Mouse (Mus musculus) embryonic facial prominence, embryonic 10.5 days (tissue): Measurements from ENCODE around the gene Plekhg1. TPM values are rescaled to one million over a fixed set of nuclear protein-coding genes. Genes with fewer than 3 reads are reported as not detected.
A peak's percentile ranks its signal among the peaks of the same experiment; 100 is the strongest.

Experiments
- DNase-seq: peaks from one replicate; pipeline ENCODE4 v3.0.0-alpha.2; 2017; ENCODE audit warnings: low spot score
- H3K27ac ChIP-seq: fragments of 300-500 bp; sonication (generic); replicated peaks from 2 replicates; pipeline ENCODE4 v1.5.1; 2016; ENCODE audit warnings: mild to moderate bottlenecking
- H3K27me3 ChIP-seq: fragments of 300-500 bp; sonication (generic); replicated peaks from 2 replicates; pipeline ENCODE4 v1.6.1; 2016; ENCODE audit warnings: low read depth, mild to moderate bottlenecking; ENCODE audit not compliant: poor library complexity, severe bottlenecking
- H3K36me3 ChIP-seq: fragments of 300-500 bp; sonication (generic); replicated peaks from 2 replicates; pipeline ENCODE4 v1.6.1; 2016; ENCODE audit warnings: mild to moderate bottlenecking, moderate library complexity
- H3K4me1 ChIP-seq: fragments of 300-500 bp; sonication (generic); 2 replicates; pipeline ENCODE4 v1.6.1; 2016
- H3K4me3 ChIP-seq: fragments of 300-500 bp; sonication (generic); 2 replicates; pipeline ENCODE4 v1.5.1; 2016; ENCODE audit warnings: mild to moderate bottlenecking, moderate library complexity
- H3K9me3 ChIP-seq: fragments of 300-500 bp; sonication (generic); 2 replicates; pipeline ENCODE4 v1.6.1; 2016; ENCODE audit warnings: mild to moderate bottlenecking
- WGBS: fragments of 180-500 bp; shearing (Covaris S2); methylation state at CpG from one replicate; pipeline ENCODE4 v1.1.7; 2016; 5-methylcytosine and 5-hydroxymethylcytosine counted together
- polyA plus RNA-seq: library from polyadenylated mRNA; unstranded; fragments of >200 nt; fragmentation: Nextera tagmentation; extraction: Ambion mirVana; gene quantifications from 2 replicates; pipeline ENCODE4 v1.2.1, GENCODE M21; 2016

The Plekhg1 gene
- polyA plus RNA-seq, 1 experiment from 2014 or later: 14.4 TPM

DNA sequence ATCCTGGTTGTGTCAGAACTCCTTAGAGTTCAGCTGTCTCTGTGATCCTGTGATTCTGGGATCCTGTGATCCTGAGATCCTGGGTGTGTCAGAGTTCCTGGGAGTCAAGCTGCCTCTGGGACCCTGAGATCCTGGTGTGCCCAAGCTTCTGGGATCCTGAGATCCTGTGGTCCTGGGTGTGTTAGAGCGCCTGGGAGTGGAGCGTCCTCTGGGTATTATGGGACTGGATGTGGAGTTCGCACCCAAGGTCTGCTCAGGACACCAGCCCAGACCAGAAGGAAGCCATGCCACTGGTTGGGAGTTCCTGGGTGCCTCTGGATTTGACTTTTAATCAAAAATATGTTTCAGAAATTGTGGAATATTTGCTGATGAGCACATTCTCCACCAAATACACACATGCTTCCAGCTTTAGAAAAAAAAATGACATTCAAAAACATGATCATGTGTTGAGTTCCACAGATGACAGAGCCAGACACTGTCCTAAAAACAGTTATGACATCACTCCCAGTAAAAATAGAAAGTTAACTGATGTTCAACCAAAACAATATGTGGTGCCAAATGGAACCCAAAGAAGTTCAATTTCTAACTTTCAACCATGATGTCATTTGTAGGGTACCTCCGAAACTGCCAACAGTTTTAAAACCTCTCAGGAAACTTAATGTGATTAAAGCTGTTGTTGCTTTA, 137.8 kb downstream of the Plekhg1 start:
- no peak overlapping the region for H3K4me3 ChIP-seq
- H3K27me3 ChIP-seq: no peaks in the 10 kb centered on the region
- H3K9me3 ChIP-seq: no peaks in the 10 kb centered on the region
- no peaks in the 10 kb centered on the region; the same call in 1 of the 2 replicates for H3K4me1 ChIP-seq
- no peak for DNase-seq
- no peak overlapping the region for H3K27ac ChIP-seq
- WGBS: 92% methylated on average over 4 of the region's 4 CpGs
- H3K36me3 ChIP-seq: peaks cover 9% of the 10 kb centered on the region

DNA sequence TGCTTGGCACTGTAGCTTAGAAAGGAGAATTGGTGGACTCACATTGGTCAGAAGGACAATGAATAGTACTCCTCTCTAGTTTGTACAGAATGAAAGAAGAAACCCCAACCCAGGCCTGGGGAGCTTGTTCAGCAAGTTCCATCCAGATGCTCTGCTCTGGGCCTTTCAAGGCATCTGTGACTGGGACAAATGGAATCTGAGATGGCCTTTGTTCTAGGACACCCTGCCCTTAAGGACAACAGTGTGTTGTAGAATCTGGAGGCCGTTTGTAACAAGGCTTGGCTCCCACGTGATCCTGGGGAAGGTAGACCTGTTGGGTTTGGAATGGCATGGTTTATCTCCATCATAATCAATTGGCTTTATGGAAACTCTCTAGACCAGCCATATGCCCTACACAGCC, 141.0 kb downstream of the Plekhg1 start:
- H3K27ac ChIP-seq: no peak overlapping the region
- H3K4me1 ChIP-seq: no peaks in the 10 kb centered on the region
- no peaks in the 10 kb centered on the region for H3K9me3 ChIP-seq
- no peaks in the 10 kb centered on the region for H3K27me3 ChIP-seq
- no peak overlapping the region for H3K4me3 ChIP-seq
- WGBS: 56% methylated on average over 2 of the region's 2 CpGs
- peaks cover 6% of the 10 kb centered on the region for H3K36me3 ChIP-seq
- DNase-seq: no peak

DNA sequence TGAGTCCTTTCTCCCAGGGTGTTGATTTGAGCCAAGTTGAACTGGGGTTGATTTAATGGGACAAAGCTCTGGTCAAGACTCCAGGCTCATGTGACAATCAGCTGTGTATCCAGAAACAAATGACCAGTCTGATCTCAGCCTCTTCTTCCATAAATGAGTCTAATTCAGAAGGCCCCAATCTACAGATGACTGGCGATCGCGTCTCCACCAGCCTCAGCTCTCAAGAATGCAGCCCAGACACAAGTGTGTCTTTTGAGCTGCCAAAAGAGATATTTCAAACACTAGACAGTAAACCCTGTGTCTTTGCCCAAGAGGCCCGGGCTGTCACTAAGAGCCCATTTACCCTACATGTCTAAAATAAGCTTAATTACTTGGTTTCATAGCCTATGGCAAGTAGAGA, 148.3 kb downstream of the Plekhg1 start:
- H3K36me3 ChIP-seq: peaks cover 9% of the 10 kb centered on the region
- H3K27ac ChIP-seq: no peak overlapping the region
- peaks cover 24% of the 10 kb centered on the region for H3K4me1 ChIP-seq
- no peaks in the 10 kb centered on the region for H3K9me3 ChIP-seq
- no peaks in the 10 kb centered on the region for H3K27me3 ChIP-seq
- WGBS: 61% methylated on average over 4 of the region's 4 CpGs
- H3K4me3 ChIP-seq: no peak overlapping the region
- DNase-seq: no peak

DNA sequence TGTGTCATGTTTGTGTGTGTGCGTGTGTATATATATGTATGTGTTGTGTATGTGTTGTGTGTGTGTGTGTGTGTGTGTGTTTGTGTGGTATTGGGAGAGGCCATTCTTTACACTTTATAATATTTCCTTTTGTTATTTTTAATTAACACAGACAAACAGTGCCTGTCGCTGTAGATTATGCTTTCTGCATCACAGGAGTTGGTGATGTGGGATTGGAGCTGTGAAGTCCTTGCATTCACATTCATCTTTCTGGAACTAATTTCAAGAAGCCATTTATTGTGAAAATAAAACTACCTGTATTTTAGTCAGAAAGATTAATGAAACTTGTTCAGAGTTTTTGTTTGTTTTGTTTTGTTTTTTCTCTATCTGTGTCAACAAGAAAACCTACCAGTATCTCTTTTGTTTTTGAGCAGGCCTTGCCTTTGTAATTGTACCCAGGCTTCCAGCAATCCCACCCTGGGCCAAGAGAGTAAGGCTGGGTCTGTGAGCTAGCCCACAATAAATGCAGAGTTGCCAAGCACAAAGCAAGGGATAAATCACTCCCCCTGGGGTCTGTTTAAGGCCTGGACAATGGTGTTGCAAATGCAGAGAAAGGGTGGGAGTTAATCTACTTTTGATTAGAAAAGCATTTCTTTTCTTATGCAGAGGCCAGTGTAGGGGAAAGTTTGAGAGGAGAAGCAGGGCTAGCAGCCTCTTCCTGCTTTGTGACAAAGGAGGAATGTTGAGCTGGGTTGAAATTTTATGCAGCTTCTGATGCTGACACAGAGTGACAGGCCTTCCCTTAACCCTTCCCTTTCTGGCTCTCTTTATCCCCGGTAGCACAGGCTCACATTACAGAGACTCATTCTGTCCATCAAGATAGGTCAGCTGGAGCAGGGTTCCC, 151.5 kb downstream of the Plekhg1 start:
- Histone ChIP-seq H3K36me3 (no peaks in the 10 kb centered on the region), H3K4me3 (no peak overlapping the region), H3K27ac (peak overlapping the region; percentile 86), H3K4me1 (peaks cover 35% of the 10 kb centered on the region), H3K27me3 (no peaks in the 10 kb centered on the region), H3K9me3 (no peaks in the 10 kb centered on the region)
- peak; percentile 68 for DNase-seq
- WGBS: 37% methylated on average over 3 of the region's 3 CpGs

DNA sequence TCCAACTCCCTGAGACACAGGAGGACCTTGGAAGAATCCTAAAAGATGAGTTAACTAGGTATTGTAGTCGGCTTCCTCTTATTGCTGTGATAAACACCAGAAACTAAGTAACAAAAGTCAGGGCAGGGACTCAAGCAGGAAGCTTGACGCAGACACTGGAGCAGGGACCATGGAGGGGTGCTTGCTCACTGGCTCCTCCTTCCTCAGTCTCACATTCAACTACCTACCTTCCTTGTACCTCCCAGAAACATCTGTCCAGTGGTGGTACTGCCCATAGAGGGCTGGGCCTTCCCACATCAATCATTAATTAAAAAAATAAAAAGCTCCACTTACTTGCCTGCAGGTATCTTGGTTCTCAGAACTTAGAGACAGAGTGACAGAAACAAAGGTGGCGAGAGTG, 152.2 kb downstream of the Plekhg1 start:
- Histone ChIP-seq H3K4me1 (peaks cover 35% of the 10 kb centered on the region), H3K27ac (peak overlapping the region; percentile 86), H3K27me3 (no peaks in the 10 kb centered on the region), H3K4me3 (no peak overlapping the region), H3K9me3 (no peaks in the 10 kb centered on the region), H3K36me3 (no peaks in the 10 kb centered on the region)
- DNase-seq: no peak
- 52% methylated on average over 3 of the region's 3 CpGs for WGBS

DNA sequence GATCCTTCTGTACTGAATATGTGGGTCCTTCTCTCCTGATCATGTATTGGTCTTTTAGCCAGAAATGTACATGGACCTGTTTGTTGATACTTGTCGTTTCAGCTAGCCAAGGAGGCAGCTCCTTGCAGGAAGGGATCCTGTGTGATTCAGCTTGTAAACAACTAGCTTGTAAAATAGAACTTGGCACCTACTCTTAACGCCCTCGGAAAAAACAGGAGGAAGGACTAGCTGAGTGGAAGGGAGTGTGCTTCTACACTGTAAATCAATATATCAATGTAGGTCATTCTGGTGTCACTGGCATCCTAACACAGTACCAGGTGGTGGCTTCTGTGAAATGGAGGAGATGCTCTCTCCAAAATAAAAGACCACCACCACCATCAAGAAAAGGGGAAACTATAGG, 157.9 kb downstream of the Plekhg1 start:
- DNase-seq: no peak
- Histone ChIP-seq H3K9me3 (no peaks in the 10 kb centered on the region), H3K27me3 (no peaks in the 10 kb centered on the region), H3K27ac (no peak overlapping the region), H3K4me3 (no peak overlapping the region), H3K36me3 (no peaks in the 10 kb centered on the region), H3K4me1 (peaks cover 19% of the 10 kb centered on the region)
- WGBS: 76% methylated on average over 3 of the region's 3 CpGs

DNA sequence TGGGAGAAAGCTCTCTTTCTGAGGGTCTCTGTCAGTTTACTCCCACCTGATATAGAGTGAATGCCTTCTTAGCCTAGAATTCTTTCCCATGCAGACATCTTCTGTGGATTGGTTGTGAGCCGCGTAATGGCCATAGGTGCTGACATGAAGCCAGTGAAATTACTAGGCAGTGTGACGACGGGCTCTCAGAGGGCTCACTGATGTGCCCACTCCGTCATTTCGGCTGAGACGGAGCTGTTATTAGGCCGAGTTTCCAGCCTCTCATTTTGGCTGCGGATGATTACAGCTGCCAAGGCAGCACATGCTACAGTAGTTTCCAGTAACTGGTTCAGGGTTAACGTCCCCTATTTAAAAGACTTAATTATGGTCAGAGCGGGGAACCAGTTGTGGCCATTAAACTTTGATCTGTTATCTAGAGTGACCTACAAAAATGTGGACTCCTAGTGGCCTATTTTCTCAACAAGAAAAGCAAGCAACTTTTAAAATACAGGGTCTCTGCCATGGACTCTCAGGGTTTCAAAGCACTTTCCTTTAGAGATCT, 160.3 kb downstream of the Plekhg1 start:
- Histone ChIP-seq H3K27ac (no peak overlapping the region; the same call in 1 of the 2 replicates), H3K9me3 (no peaks in the 10 kb centered on the region), H3K27me3 (no peaks in the 10 kb centered on the region), H3K4me1 (peaks cover 7% of the 10 kb centered on the region), H3K4me3 (no peak overlapping the region), H3K36me3 (peaks cover 6% of the 10 kb centered on the region)
- DNase-seq: no peak
- WGBS: 79% methylated on average over 11 of the region's 11 CpGs

DNA sequence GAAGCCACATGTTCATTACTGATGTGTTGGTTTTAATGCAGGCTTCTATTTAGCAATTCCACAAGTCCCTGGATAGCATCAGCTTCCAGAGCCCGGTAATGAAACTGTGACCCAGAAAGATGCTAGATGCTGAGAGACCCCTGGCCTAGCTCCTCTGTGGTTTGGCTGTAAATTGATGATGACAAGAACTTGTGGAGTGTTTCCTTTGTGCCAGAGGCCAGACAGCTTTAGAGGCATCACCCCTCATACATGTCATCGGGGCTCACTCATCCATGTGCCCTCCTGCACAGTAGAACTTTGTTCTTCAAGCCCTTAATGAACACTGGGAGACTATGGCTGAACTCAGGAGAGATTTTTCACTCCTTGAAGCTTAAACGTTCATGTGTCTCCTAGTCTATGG, 165.6 kb downstream of the Plekhg1 start:
- no peaks in the 10 kb centered on the region for H3K27me3 ChIP-seq
- peaks cover 2% of the 10 kb centered on the region for H3K4me1 ChIP-seq
- no peak overlapping the region for H3K27ac ChIP-seq
- H3K9me3 ChIP-seq: no peaks in the 10 kb centered on the region
- H3K4me3 ChIP-seq: no peak overlapping the region
- DNase-seq: no peak
- WGBS: 82% methylated on average over 3 of the region's 3 CpGs
- peaks cover 6% of the 10 kb centered on the region for H3K36me3 ChIP-seq

DNA sequence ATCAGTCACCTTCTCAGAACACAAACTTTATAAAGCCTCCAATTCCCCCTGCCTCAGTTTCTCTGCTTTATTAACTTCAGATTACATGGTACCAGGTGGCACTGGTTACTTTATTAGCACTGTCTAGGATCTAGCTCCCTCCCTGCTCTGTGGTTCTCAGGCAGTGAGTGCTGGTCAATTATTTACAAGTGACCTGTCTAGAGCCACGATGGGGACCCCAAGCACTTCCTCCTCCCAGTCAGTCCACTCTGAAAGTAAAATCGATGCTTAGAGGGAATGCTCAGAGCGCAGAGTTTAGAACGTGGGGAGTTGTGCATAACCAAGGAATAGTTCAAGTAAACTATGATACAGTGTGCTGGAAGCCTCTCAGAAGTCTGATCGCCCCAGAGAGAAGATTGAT, 173.9 kb downstream of the Plekhg1 start:
- no peak for DNase-seq
- WGBS: 80% methylated on average over 5 of the region's 5 CpGs
- Histone ChIP-seq H3K9me3 (no peaks in the 10 kb centered on the region), H3K4me1 (no peaks in the 10 kb centered on the region), H3K27ac (no peak overlapping the region), H3K36me3 (no peaks in the 10 kb centered on the region), H3K4me3 (no peak overlapping the region), H3K27me3 (no peaks in the 10 kb centered on the region)

DNA sequence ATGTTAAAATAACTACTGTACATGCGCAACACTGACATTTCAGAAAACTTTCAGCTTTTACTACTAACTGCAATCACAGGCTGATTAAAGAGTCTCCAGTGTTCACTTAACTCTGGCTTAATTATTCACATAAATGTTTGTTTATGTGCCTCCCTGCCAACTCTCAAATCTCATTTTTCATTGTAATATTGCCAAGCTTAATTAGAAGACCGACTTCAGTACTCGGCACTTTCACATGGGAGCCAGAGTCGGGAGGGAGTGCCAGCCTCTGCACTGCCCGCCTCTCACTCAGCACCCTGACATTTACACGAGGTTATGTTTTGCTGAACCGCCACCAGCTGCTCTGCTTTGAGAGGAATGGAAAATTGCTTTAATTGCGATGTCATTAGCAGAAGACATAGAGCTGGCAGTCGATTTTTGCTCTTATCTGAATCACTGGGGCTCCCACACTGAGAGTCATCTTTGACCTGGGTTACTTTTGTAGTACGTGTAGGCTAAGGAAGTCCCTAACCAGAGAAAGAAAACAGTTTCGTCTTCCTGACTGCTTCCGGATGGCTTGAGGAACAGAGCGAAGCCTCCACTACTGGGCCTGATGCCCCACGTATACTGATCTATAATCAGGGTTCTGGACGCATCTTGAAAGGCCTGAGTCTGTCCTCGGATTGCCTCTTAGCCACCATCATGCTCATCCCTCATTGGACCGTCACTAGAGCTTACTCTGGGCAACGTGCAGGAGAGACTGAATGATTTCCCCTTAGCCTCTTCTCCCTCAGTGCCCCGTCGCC, 180.4 kb downstream of the Plekhg1 start:
- no peak for DNase-seq
- 77% methylated on average over 20 of the region's 20 CpGs for WGBS
- H3K27me3 ChIP-seq: no peaks in the 10 kb centered on the region

DNA sequence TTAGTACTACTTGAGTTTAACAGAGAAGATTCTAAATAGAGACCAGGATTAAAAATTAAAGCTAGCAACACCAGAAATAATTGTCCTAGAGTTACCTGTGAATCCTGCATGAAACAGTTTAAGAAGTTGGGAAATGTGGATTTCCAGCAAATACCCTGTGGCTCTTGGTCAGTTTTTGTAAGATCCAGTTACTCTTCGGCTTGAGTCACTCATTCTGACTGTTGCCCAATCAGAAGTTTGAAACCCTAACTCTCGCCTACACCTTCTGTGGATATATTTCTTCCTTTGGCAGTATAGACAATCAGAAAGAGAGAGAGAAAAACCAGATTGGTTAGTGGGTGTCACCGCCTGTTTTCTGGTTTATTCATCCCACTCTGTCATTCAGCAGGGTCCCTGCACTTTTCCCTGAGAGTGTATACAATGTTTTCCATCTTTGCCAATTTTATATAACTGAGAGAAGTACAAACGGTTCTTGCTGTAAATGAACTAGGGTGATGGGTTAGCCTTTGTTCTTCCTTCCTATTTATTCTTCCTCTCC, 187.9 kb downstream of the Plekhg1 start:
- H3K9me3 ChIP-seq: no peaks in the 10 kb centered on the region
- no peak overlapping the region for H3K4me3 ChIP-seq
- no peak for DNase-seq
- H3K4me1 ChIP-seq: peaks cover 11% of the 10 kb centered on the region
- H3K36me3 ChIP-seq: peaks cover 12% of the 10 kb centered on the region
- no peak overlapping the region for H3K27ac ChIP-seq
- WGBS: 81% methylated on average over 4 of the region's 4 CpGs
- no peaks in the 10 kb centered on the region for H3K27me3 ChIP-seq

More for the DNA sequence above, 180.4 kb downstream of the Plekhg1 start:
- Histone ChIP-seq H3K4me3 (no peak overlapping the region), H3K9me3 (no peaks in the 10 kb centered on the region), H3K4me1 (no peaks in the 10 kb centered on the region), H3K27ac (no peak overlapping the region), H3K36me3 (peaks cover 14% of the 10 kb centered on the region)

DNA sequence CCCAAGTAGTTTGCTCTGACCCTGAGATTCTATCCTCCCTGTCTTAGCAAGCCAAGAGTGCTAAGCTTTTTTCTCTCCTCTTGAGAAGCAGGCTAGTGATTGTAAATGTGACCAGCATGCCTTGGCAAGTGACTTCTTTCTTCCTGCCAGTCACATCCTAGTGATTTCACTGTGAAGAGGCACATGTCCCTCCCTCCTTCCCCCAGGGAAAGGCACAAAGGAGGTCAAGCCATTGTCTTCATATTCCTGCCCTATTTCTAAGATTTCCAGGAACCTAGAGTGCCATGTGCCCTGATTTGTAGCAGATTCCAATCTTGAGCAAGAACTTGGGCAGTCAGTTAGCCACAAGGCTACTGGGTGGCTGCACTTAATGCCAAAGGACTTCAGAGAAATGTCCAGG, 191.7 kb downstream of the Plekhg1 start:
- no peaks in the 10 kb centered on the region for H3K27me3 ChIP-seq
- H3K4me1 ChIP-seq: peaks cover 21% of the 10 kb centered on the region
- peaks cover 12% of the 10 kb centered on the region for H3K36me3 ChIP-seq
- H3K9me3 ChIP-seq: no peaks in the 10 kb centered on the region
- H3K4me3 ChIP-seq: no peak overlapping the region
- no peak overlapping the region for H3K27ac ChIP-seq
- DNase-seq: no peak
